ENCODE assay signal across 9 mouse cellular contexts in genomic region chr7:132596557-132597250, GRCm38 (mm10). TPM values are rescaled to one million over a fixed set of nuclear protein-coding genes. Genes with fewer than 3 reads are reported as not detected.
A peak's percentile ranks its signal among the peaks of the same experiment; 100 is the strongest.
DNase-seq lines count a peak whose midpoint lies in the region; ATAC-seq lines count a peak whose summit lies in the region.
"Had no signal": no experiment of that assay in that cellular context is flagged by ENCODE, and none has a peak within 500 bp of the region (broad histone marks: within the 10 kb centered on the region; RNA-seq: fewer than 3 reads in every experiment).

No protein-coding gene starts in this region.

- no peak overlapping the region for H3K27ac ChIP-seq in heart, embryonic 14.5 days (replicated peaks in 1 of 2; ENCODE audit: control insufficient read depth in 1 of 2, insufficient read depth in 1 of 2, low read depth in 2 of 2, low read length in 2 of 2)
- H3K27ac ChIP-seq in brown adipose tissue, adult 24 weeks (replicated peaks; ENCODE audit: low read depth, low read length): no peak overlapping the region
- H3K27ac ChIP-seq in hindbrain, embryonic 16.5 days (ENCODE audit: low read depth, low read length): no peak overlapping the region
- no peak overlapping the region for H3K27ac ChIP-seq in midbrain, embryonic 11.5 days (ENCODE audit: low read depth, low read length)

- no peak for DNase-seq in heart, adult 11 months
- peak; percentile 92 for DNase-seq in midbrain, embryonic 11.5 days (ENCODE audit: low spot score, missing footprints)
- no peak for DNase-seq in adrenal gland, postnatal 25 days
- DNase-seq in cerebellum, postnatal 10 days: no peak
- DNase-seq in right cerebral cortex, adult 18-20 months: no peak

- peaks cover 68% of the 10 kb centered on the region for H3K27me3 ChIP-seq in heart, embryonic 14.5 days (ENCODE audit: control insufficient read depth, insufficient read depth, low read length)
- peaks cover 45% of the 10 kb centered on the region for H3K27me3 ChIP-seq in hindbrain, embryonic 16.5 days (replicated peaks; ENCODE audit: control insufficient read depth, insufficient read depth, low read length)
- peaks cover 61% of the 10 kb centered on the region for H3K27me3 ChIP-seq in midbrain, embryonic 11.5 days (ENCODE audit: control insufficient read depth, insufficient read depth, low read length)

- no peaks in the 10 kb centered on the region for H3K9me3 ChIP-seq in heart, embryonic 14.5 days (ENCODE audit: control insufficient read depth, low read length)
- no peaks in the 10 kb centered on the region for H3K9me3 ChIP-seq in hindbrain, embryonic 16.5 days (ENCODE audit: control insufficient read depth, low read length)
- no peaks in the 10 kb centered on the region for H3K9me3 ChIP-seq in midbrain, embryonic 11.5 days (ENCODE audit: control insufficient read depth, low read length)

- 6% methylated on average over 25 of the region's 26 CpGs for WGBS in heart, embryonic 14.5 days
- 9% methylated on average over 26 of the region's 26 CpGs for WGBS in hindbrain, embryonic 16.5 days
- WGBS in midbrain, embryonic 11.5 days: 5% methylated on average over 26 of the region's 26 CpGs

- peak overlapping the region; percentile 62 for H3K9ac ChIP-seq in heart, embryonic 14.5 days (ENCODE audit: low read length)
- peak overlapping the region; percentile 54; the same call in 1 of the 2 replicates for H3K9ac ChIP-seq in hindbrain, embryonic 16.5 days (ENCODE audit: low read depth, low read length)
- no peak overlapping the region for H3K9ac ChIP-seq in midbrain, embryonic 11.5 days (ENCODE audit: low read length)

- peaks cover 5 to 23% of the 10 kb centered on the region in 2 experiments for H3K4me1 ChIP-seq in heart, embryonic 14.5 days (ENCODE audit: control insufficient read depth in 2 of 2, insufficient read depth in 2 of 2, low read length in 2 of 2)
- peaks cover 2% of the 10 kb centered on the region; the same call in 1 of the 2 replicates for H3K4me1 ChIP-seq in brown adipose tissue, adult 24 weeks (ENCODE audit: control insufficient read depth, insufficient read depth, insufficient read length, low read length)
- H3K4me1 ChIP-seq in hindbrain, embryonic 16.5 days (ENCODE audit: control insufficient read depth, insufficient read depth, low read depth, low read length): peaks cover 22% of the 10 kb centered on the region
- peaks cover 23% of the 10 kb centered on the region for H3K4me1 ChIP-seq in midbrain, embryonic 11.5 days (ENCODE audit: control insufficient read depth, insufficient read depth, low read length)

- no peak for ATAC-seq in heart, embryonic 14.5 days (ENCODE audit: insufficient number of reproducible peaks, insufficient read depth, low FRiP score, low read depth)
- no peak for ATAC-seq in hindbrain, embryonic 16.5 days
- ATAC-seq in midbrain, embryonic 11.5 days (ENCODE audit: low FRiP score): peak; percentile 45; the same call in 1 of the 2 replicates

- no peaks in the 10 kb centered on the region for H3K36me3 ChIP-seq in heart, embryonic 14.5 days (ENCODE audit: control insufficient read depth, insufficient read depth, low read length)
- no peaks in the 10 kb centered on the region for H3K36me3 ChIP-seq in hindbrain, embryonic 16.5 days (ENCODE audit: control insufficient read depth, insufficient read depth, low read length)
- no peaks in the 10 kb centered on the region for H3K36me3 ChIP-seq in midbrain, embryonic 11.5 days (ENCODE audit: control insufficient read depth, insufficient read depth, low read length)

- peak overlapping the region; percentile 42 to 58 for H3K4me3 ChIP-seq in heart, embryonic 14.5 days (ENCODE audit: control insufficient read depth in 1 of 2, insufficient read depth in 1 of 2, low read depth in 1 of 2, low read length in 2 of 2)
- peak overlapping the region; percentile 33 for H3K4me3 ChIP-seq in brown adipose tissue, adult 24 weeks (ENCODE audit: insufficient read depth, low read depth, low read length)
- H3K4me3 ChIP-seq in hindbrain, embryonic 16.5 days (ENCODE audit: low read length): peak overlapping the region; percentile 49
- peak overlapping the region; percentile 43 for H3K4me3 ChIP-seq in midbrain, embryonic 11.5 days (ENCODE audit: low read depth, low read length)

- peak overlapping the region; percentile 91 for H3K4me2 ChIP-seq in heart, embryonic 14.5 days (ENCODE audit: low read length)
- peak overlapping the region; percentile 89 for H3K4me2 ChIP-seq in hindbrain, embryonic 16.5 days (ENCODE audit: low read length)
- H3K4me2 ChIP-seq in midbrain, embryonic 11.5 days: peak overlapping the region; percentile 70

RNA-seq across cellular contexts. Expression of gene Nkx1-2, which starts 2.7 kb away (rescaled TPM):
- polyA plus RNA-seq in heart, embryonic 14.5 days (2014; fragmentation: Nextera tagmentation; extraction: Ambion mirVana): not detected in 2 replicates
- polyA plus RNA-seq in brown adipose tissue, adult 24 weeks (2012; ENCODE audit: insufficient read depth, insufficient read length, missing spikeins): not detected in 2 replicates
- 0.24 and 0.29 TPM in 2 replicates for polyA plus RNA-seq in hindbrain, embryonic 16.5 days (2015; fragmentation: Nextera tagmentation; extraction: Ambion mirVana)
- 4.4 and 4.5 TPM in 2 replicates for polyA plus RNA-seq in midbrain, embryonic 11.5 days (2014; fragmentation: Nextera tagmentation; extraction: Ambion mirVana)
- total RNA-seq in adrenal gland, postnatal 25 days (2021): not detected in 2 replicates
- total RNA-seq: monocyte, adult 5-6 weeks had no signal

RNA-seq across cellular contexts. Expression of gene Lhpp, which starts 13.7 kb away (rescaled TPM):
- 29.7 and 35.0 TPM in 2 replicates for polyA plus RNA-seq in heart, embryonic 14.5 days (2014; fragmentation: Nextera tagmentation; extraction: Ambion mirVana)
- 11.1 and 13.9 TPM in 2 replicates for polyA plus RNA-seq in brown adipose tissue, adult 24 weeks (2012; ENCODE audit: insufficient read depth, insufficient read length, missing spikeins)
- 56.2 and 56.4 TPM in 2 replicates for polyA plus RNA-seq in hindbrain, embryonic 16.5 days (2015; fragmentation: Nextera tagmentation; extraction: Ambion mirVana)
- 18.3 and 20.8 TPM in 2 replicates for polyA plus RNA-seq in midbrain, embryonic 11.5 days (2014; fragmentation: Nextera tagmentation; extraction: Ambion mirVana)
- 20.6 and 32.1 TPM in 2 replicates for total RNA-seq in adrenal gland, postnatal 25 days (2021)

RNA-seq across cellular contexts. Expression of gene Oat, which starts 20.5 kb away (rescaled TPM):
- polyA plus RNA-seq in heart, embryonic 14.5 days (2014; fragmentation: Nextera tagmentation; extraction: Ambion mirVana): 191 and 202 TPM in 2 replicates
- 50.3 and 75.2 TPM in 2 replicates for polyA plus RNA-seq in brown adipose tissue, adult 24 weeks (2012; ENCODE audit: insufficient read depth, insufficient read length, missing spikeins)
- 124 and 133 TPM in 2 replicates for polyA plus RNA-seq in hindbrain, embryonic 16.5 days (2015; fragmentation: Nextera tagmentation; extraction: Ambion mirVana)
- polyA plus RNA-seq in midbrain, embryonic 11.5 days (2014; fragmentation: Nextera tagmentation; extraction: Ambion mirVana): 145 and 152 TPM in 2 replicates
- 111 and 132 TPM in 2 replicates for total RNA-seq in adrenal gland, postnatal 25 days (2021)
